Mouse (Mus musculus) fat pad, adult 2 months (tissue): ENCODE data around the gene Rnf8.
"Not testable (repeated sequence)": the region's sequence is repeated elsewhere in the genome, so short reads cannot be mapped to it uniquely, and the experiment has no call there.

Experiments used
- DNase-seq: peaks from one replicate; pipeline ENCODE4 v3.0.0-alpha.2; 2011; ENCODE audit warnings: low read depth, low spot score; ENCODE audit errors: extremely low read depth

Gene Rnf8

DNA sequence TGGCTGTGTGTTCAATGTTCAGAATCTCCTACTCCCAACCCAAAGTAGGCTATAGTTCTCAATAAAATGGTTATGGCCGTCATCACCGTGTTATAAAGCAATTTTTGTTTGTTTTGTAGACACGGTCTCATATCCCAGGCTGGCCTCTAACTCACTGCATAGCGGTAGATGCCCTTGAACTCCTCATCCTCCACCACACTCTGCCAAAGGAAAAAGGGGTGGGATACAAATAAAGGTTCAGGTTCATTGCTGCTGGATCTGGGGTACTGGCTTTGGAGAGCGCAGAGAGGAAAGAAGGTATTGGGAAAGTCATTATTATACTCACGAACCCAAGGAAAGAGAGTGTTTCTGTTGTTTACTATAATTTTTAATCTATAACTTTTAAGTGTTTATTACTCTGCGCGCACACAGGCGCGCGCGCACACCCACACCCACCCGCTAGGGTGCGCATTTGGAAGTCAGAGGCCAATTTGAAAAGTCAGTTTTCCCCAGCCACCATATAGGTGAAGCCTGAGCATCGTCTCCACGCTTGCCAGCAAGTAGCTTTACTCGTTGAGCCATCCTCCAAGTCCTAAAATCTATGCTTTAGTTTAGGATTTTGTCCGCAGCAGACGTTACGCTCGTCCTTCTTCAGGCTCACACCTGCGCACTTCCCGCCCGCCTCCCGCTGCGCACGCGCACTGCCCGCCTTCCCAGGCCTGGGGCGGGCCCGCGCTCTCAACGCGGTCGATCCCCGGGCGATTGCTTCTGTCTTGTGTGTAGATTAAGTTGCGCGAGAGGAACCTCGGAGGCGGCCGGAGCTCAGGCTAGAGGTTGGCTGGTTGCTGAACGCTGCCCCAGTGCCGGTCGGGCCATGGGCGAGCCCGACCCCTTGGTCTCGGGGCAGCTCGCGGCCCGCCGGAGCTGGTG is at the start of gene Rnf8, which contains the start of gene Gm28043:
Gene Rnf8, plus strand, starts transcription at position 676 of the 909 bp plus-strand sequence.
Gene Gm28043, plus strand, starts transcription at position 762 of the 909 bp plus-strand sequence.
- DNase-seq = peak; percentile 26

- DNase-seq = no peak
These were observed 49.1 kb upstream of the Rnf8 start for GRCm38 (mm10) chr17:29565521-29565920.

DNA sequence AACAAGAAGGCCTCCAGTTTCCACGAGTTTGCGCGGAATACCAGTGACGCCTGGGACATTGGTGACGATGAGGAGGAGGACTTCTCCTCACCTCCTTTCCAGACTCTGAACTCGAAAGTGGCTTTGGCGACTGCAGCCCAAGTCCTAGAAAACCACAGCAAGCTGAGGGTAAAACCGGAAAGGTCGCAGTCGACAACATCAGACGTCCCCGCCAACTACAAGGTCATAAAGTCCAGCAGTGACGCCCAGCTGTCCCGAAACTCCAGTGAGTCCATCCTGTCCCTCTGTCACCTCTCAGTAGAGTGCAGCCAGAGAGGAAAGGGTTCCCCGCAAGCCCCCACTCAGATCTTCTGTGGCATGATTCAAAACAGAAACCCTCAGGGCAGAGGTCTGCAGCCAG is 46.2 kb upstream of the Rnf8 start:
- no peak for DNase-seq

GRCm38 (mm10) chr17:29569831-29570230 is 44.8 kb upstream of the Rnf8 start:
- no peak for DNase-seq

- DNase-seq = no peak
These were observed 34.9 kb upstream of the Rnf8 start for GRCm38 (mm10) chr17:29579579-29580126.

DNA sequence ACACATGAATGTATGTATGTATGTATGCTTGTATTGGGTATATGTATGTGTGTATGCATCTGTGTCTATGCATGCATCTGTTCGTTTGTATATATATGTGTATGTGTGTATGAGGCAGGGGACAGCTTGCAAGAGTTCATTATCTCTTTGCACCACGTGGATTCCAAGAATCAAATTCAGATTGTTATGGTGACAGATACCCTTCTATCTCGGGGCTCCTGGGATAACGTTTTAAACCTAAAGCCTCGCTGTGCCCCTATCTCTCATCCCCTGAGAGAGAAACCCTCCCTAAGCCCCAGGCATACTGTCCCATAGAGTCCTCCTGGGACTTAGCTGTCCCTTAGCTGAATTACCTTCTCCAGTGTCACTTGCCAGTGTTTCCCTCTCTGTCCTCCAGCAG is 31.0 kb upstream of the Rnf8 start:
- DNase-seq = no peak

GRCm38 (mm10) chr17:29584306-29584705 is 30.3 kb upstream of the Rnf8 start:
- DNase-seq = no peak

DNA sequence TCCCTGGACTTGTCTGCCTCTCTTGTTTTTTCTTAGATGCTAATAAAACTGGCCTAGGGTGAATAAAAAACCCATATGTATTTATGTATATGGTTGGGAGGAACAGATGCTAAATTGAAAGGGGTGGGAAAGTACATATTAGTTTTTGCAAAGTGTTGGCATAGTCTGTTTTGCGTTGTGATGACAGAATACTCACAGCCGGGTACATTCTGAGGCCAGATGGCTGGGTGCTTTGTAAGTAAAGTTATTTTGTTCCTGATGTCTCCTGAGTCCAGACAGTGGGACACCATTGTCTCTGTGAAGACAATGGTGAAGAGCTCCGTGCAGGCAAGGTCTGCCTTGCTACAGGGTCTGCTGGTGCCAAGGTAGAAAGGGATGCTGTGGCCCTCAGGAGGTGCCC is 29.9 kb upstream of the Rnf8 start:
- no peak for DNase-seq

DNA sequence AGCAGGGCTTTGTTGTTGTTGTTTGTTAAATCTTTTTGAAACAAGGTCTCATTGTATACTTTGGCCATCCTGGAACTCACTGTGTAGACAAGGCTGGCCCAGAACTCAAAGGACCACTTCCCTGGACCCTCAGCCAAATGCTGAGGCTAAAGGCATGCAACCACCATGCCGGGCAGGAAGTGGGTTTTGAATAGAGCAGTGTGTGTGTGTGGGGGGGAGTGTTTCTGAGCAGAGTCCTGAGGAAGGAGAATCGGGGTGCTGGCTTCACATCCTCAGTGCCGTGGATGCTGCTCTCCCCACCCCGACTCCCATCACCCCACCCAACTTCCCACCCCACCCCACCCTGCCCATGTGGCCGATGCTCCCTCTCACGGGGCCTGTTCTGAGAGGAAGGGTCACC is 29.1 kb upstream of the Rnf8 start:
- no peak for DNase-seq

DNA sequence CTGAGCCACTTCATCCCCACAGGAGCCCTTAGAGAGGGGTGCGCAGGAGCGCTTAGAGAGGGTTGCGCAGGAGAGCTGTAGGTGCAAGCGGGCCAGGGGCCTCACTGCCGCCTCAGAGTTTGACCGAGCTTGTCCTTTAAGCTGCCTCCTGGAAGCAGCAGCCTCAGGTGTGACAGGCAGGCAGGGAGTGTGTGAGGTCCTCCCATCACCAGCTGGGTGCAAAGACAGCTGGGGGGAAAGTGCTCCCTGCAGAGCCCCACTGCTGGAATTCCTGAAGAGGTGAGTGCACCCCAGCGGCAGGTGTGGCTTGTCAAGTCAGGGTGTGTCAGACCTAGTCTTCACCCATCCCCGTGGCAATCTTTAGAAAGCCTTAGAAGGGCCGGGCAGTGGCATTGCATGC is 27.7 kb upstream of the Rnf8 start:
- DNase-seq = no peak

DNA sequence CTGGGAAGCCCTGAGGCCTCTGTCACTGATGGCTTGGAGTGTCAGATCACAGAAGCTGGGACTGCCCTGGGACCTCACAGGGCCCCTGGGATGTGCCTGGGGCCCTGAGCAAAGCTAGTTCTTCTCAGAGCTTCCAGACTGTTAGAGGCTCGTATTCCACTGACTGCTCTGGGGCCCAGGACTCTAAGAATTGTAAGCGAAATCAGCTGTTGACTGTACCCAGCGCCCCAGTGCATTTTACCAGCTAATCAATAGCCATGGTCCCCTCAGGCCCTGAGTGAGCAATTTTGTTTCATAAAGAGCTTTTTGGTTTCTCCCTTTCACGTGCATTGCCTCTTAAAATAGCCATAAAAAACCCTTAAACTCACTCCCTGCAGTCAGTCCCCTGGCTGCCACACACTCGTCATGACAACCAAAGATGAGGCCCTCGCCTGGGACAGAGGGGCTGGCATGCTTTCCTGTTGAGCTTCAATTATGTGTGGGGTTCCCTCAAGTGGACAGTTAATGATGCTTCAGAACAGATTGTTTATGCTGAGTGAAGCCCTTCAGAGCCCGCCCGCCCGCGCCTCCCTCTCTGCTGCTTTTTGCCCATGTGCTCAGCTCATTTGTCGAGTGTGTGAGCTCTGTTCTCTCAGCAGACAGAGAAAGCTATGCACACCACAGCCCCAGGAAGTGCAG is 25.2 kb upstream of the Rnf8 start:
- DNase-seq = no peak

DNA sequence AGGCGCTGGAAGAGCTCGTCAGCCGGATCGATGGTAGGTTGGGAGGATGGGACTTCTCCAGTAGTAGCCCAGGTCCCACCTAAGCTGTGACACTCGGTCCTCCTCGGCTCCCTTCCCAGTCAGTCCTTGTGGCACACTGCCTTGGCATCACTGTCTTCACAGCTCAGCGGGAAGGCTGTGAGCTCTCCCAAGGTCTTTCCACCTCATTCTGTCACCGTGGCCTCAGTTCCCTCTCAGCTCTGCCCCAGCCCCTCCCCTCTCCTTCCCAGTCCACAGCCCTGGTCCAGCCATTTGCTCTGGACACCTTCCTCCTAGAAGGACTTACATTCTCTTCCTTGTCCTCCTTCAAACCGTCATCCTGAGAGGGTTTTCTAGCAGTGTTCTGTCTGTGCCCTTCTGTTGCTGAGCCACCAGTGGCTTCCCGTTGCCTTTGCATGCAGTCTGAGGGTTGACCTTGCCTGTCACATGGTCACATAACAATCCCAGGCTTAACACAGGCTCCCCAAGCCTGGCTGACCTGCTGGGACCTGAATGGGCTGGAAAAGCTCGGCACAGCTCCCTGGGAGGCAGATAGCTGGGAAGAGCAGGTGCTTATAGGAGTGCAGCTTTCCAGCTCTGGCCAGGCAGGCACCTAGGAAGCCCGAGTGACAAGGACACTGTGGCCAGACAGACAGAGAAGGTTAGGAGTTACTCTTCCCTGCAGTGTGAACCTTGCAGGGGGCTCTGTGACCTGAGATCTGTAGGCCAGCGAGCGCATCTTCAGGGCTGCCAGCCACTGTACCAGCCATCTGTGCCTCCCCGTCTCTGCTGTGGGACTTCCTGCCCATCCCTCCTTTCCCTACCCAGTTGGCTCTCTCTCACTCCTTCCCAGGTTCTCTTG is 18.5 kb upstream of the Rnf8 start:
- no peak for DNase-seq

- no peak for DNase-seq
These were observed 17.8 kb upstream of the Rnf8 start for GRCm38 (mm10) chr17:29596771-29597132.

GRCm38 (mm10) chr17:29599051-29599450 is 15.5 kb upstream of the Rnf8 start:
- DNase-seq = no peak

- DNase-seq = no peak
These were observed 15.1 kb upstream of the Rnf8 start for GRCm38 (mm10) chr17:29599537-29599936.

- DNase-seq = no peak
These were observed 13.2 kb upstream of the Rnf8 start for GRCm38 (mm10) chr17:29601391-29601790.

GRCm38 (mm10) chr17:29603283-29603682 is 11.3 kb upstream of the Rnf8 start:
- DNase-seq = no peak

- DNase-seq = not testable (repeated sequence)
These were observed 1.1 kb upstream of the Rnf8 start for GRCm38 (mm10) chr17:29613453-29613852.

DNA sequence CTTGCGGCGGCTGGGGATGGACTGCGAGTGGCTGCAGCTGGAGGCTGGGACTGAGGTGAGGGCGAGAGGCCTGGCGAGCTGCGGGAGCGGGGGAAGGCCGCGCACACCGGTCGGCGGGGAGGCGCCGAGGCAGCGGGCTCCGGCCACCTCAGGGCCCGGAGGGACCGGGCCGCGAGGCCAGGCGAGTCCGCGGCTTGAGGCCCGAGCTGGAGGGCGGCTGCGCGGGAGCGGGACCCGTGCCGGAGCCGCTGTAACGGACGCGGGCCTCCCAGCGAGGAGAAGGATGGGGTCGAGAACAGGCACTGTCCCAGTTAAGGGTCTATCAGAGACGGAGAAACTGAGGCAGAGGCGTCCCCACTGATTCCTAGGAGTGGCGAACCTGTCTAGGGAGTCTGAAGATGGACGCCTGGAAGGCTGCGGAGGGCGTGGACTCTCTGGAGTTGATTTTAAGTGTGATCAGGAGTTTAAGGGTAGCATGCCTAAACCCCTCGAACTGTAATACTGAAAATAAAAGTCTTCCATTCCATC is 498 bp downstream of the Rnf8 start:
- no peak for DNase-seq

GRCm38 (mm10) chr17:29615616-29616015 is 1.0 kb downstream of the Rnf8 start:
- DNase-seq = no peak

GRCm38 (mm10) chr17:29619231-29619630 is 4.6 kb downstream of the Rnf8 start:
- no peak for DNase-seq
